Comparison of ENCODE assay signal across 8 mouse cellular contexts in genomic region chr13:3538969-3539562, GRCm38 (mm10). TPM values are rescaled to one million over a fixed set of nuclear protein-coding genes. Genes with fewer than 3 reads are reported as not detected.
A peak's percentile ranks its signal among the peaks of the same experiment; 100 is the strongest.
DNase-seq lines count a peak whose midpoint lies in the region; ATAC-seq and TF ChIP-seq lines count a peak whose summit lies in the region.

No protein-coding gene starts in this region.

- H3K9ac ChIP-seq in kidney, postnatal 0 days (ENCODE audit: low read depth, low read length) = peak overlapping the region; percentile 98
- H3K9ac ChIP-seq in heart, embryonic 16.5 days (ENCODE audit: low read length) = peak overlapping the region; percentile 100

- peak overlapping the region; percentile 100 for H3K27ac ChIP-seq in kidney, postnatal 0 days
- H3K27ac ChIP-seq in heart, embryonic 16.5 days (ENCODE audit: low read length) = peak overlapping the region; percentile 99
- H3K27ac ChIP-seq in midbrain, embryonic 10.5 days (replicated peaks) = peak overlapping the region; percentile 98

- peak overlapping the region; percentile 59 for H3K4me2 ChIP-seq in kidney, postnatal 0 days (ENCODE audit: low read length)
- peak overlapping the region; percentile 86 for H3K4me2 ChIP-seq in heart, embryonic 16.5 days (ENCODE audit: low read depth, low read length)

- H3K4me1 ChIP-seq in kidney, postnatal 0 days (replicated peaks; ENCODE audit: insufficient read depth, low read length) = no peaks in the 10 kb centered on the region; the same call in 1 of the 2 replicates
- H3K4me1 ChIP-seq in heart, embryonic 16.5 days (ENCODE audit: control insufficient read depth, insufficient read depth, low read length) = peaks cover 30% of the 10 kb centered on the region
- peaks cover 34% of the 10 kb centered on the region for H3K4me1 ChIP-seq in midbrain, embryonic 10.5 days

- TF ChIP-seq POLR2A in brain, embryonic 14.5 days (IDR thresholded peaks at IDR 0.05; ENCODE audit: borderline replicate concordance, extremely low read depth, insufficient read depth, insufficient read length, poor library complexity, severe bottlenecking) = no peak

- no peaks in the 10 kb centered on the region for H3K9me3 ChIP-seq in kidney, postnatal 0 days (replicated peaks; ENCODE audit: low read length)
- H3K9me3 ChIP-seq in heart, embryonic 16.5 days (replicated peaks; ENCODE audit: control insufficient read depth, low read length) = 0 out of 2 replicates have a peak, but pooled peaks cover 5% of the 10 kb centered on the region
- peaks cover 6% of the 10 kb centered on the region; the same call in 1 of the 2 replicates for H3K9me3 ChIP-seq in midbrain, embryonic 10.5 days (replicated peaks)

- peak; percentile 38 for DNase-seq in kidney, postnatal 0 days (ENCODE audit: low spot score)
- no peak for DNase-seq in kidney, adult 18-20 months
- peak; percentile 48 for DNase-seq in brain, embryonic 14.5 days (ENCODE audit: low read depth)
- peak; percentile 28 for DNase-seq in midbrain, embryonic 10.5 days (ENCODE audit: low spot score)
- DNase-seq in adrenal gland, adult (ENCODE audit: inconsistent age in 2 of 2, low spot score in 1 of 2) = no peak
- no peak for DNase-seq in adrenal gland, postnatal 10 days
- DNase-seq in Muller cell, postnatal 12 days (ENCODE audit: inconsistent ontology term) = no peak

- no peaks in the 10 kb centered on the region for H3K36me3 ChIP-seq in kidney, postnatal 0 days (ENCODE audit: insufficient read depth, low read length)
- H3K36me3 ChIP-seq in heart, embryonic 16.5 days (ENCODE audit: control insufficient read depth, insufficient read depth) = no peaks in the 10 kb centered on the region
- peaks cover under 1% of the 10 kb centered on the region; the same call in 1 of the 2 replicates for H3K36me3 ChIP-seq in midbrain, embryonic 10.5 days

- no peaks in the 10 kb centered on the region for H3K27me3 ChIP-seq in kidney, postnatal 0 days (ENCODE audit: insufficient read depth, low read length)
- no peaks in the 10 kb centered on the region for H3K27me3 ChIP-seq in heart, embryonic 16.5 days (ENCODE audit: control insufficient read depth, insufficient read depth, low read length)
- no peaks in the 10 kb centered on the region for H3K27me3 ChIP-seq in midbrain, embryonic 10.5 days (ENCODE audit: low read depth, poor library complexity, severe bottlenecking)

- WGBS in kidney, postnatal 0 days = 2% methylated on average over 15 of the region's 15 CpGs
- WGBS in heart, embryonic 16.5 days = 3% methylated on average over 15 of the region's 15 CpGs
- 6% methylated on average over 15 of the region's 15 CpGs for WGBS in midbrain, embryonic 10.5 days

- no peak for ATAC-seq in kidney, postnatal 0 days (replicated peaks; ENCODE audit: low FRiP score, low read depth)
- ATAC-seq in heart, embryonic 16.5 days (replicated peaks; ENCODE audit: extremely low read depth, insufficient read depth, low FRiP score) = no peak

- TF ChIP-seq CTCF in kidney, postnatal 0 days (IDR thresholded peaks at IDR 0.05; ENCODE audit: low read depth) = no peak
- TF ChIP-seq CTCF in brain, embryonic 14.5 days (IDR thresholded peaks at IDR 0.05; ENCODE audit: borderline replicate concordance, extremely low read depth, insufficient read depth, insufficient read length) = no peak

- H3K4me3 ChIP-seq in kidney, postnatal 0 days (replicated peaks; ENCODE audit: low read depth, low read length) = peak overlapping the region; percentile 94
- peak overlapping the region; percentile 100 for H3K4me3 ChIP-seq in heart, embryonic 16.5 days (ENCODE audit: low read length)
- H3K4me3 ChIP-seq in midbrain, embryonic 10.5 days = peak overlapping the region; percentile 97

RNA-seq across cellular contexts. Expression of gene Gdi2, which starts 1.2 kb away (rescaled TPM):
- 398 and 440 TPM in 2 replicates for polyA plus RNA-seq in kidney, postnatal 0 days (2015; fragmentation: Nextera tagmentation; extraction: Ambion mirVana)
- polyA plus RNA-seq in brain, embryonic 14.5 days (2012; rRNA removed) = 260 and 306 TPM in 2 replicates
- 325 and 342 TPM in 2 replicates for polyA plus RNA-seq in heart, embryonic 16.5 days (2015; fragmentation: Nextera tagmentation; extraction: Ambion mirVana)
- polyA plus RNA-seq in midbrain, embryonic 10.5 days (2016; fragmentation: Nextera tagmentation; extraction: Ambion mirVana) = 448 and 462 TPM in 2 replicates
- total RNA-seq in adrenal gland, postnatal 10 days (2021) = 100 to 1,000 TPM; 347 to 374 TPM

Comparison
In these comparisons a context has a peak if more than half of its experiments do, and no peak if none do; other contexts are left out.
1. DNase-seq: peak in kidney, postnatal 0 days (single experiment), brain, embryonic 14.5 days (single experiment) and midbrain, embryonic 10.5 days (single experiment); none in kidney, adult 18-20 months (single experiment), adrenal gland, adult (0 of 2), adrenal gland, postnatal 10 days (single experiment) and Muller cell, postnatal 12 days (single experiment).
2. Peak in every context shown above with its lines, with median percentiles within 50 percentile points of each other: H3K27ac ChIP-seq and H3K4me3 ChIP-seq.